Mouse (Mus musculus): ENCODE measurements at regions not wholly inside any gene's neighbourhood (a gene's known extent, or its start where the extent isn't known, plus 50 kb on each side); places are given as distances from the start of the nearest gene placed in this dataset.

GRCm38 (mm10) chr9:116281654-116282053, 106.5 kb upstream of the Tgfbr2 start:
- Histone ChIP-seq H3K36me3 (ENCODE audit: control insufficient read depth, insufficient read depth, low read length) (no peaks in the 10 kb centered on the region), H3K27me3 (ENCODE audit: control insufficient read depth, insufficient read depth, low read length) (no peaks in the 10 kb centered on the region), H3K27ac (ENCODE audit: insufficient read depth, low read length) (no peak overlapping the region), H3K4me3 (ENCODE audit: extremely low read depth, insufficient read depth, insufficient read length) (no peak overlapping the region), H3K4me1 (ENCODE audit: control insufficient read depth, insufficient read depth, insufficient read length) (no peaks in the 10 kb centered on the region; the same call in 1 of the 2 replicates)
- no peak for DNase-seq (ENCODE audit: low read depth in 1 of 2, low spot score in 2 of 2)
- no peak for TF ChIP-seq POLR2A (IDR thresholded peaks at IDR 0.05; ENCODE audit: low read depth, low read length)
- TF ChIP-seq CTCF (IDR thresholded peaks at IDR 0.05; ENCODE audit: extremely low read depth, insufficient read depth, insufficient read length, insufficient replicate concordance): no peak

GRCm38 (mm10) chr9:116280146-116280545, 105.0 kb upstream of the Tgfbr2 start:
- TF ChIP-seq POLR2A (IDR thresholded peaks at IDR 0.05; ENCODE audit: low read depth, low read length) (no peak), CTCF (IDR thresholded peaks at IDR 0.05; ENCODE audit: extremely low read depth, insufficient read depth, insufficient read length, insufficient replicate concordance) (no peak)
- Histone ChIP-seq H3K4me1 (ENCODE audit: control insufficient read depth, insufficient read depth, insufficient read length) (no peaks in the 10 kb centered on the region; the same call in 1 of the 2 replicates), H3K27ac (ENCODE audit: insufficient read depth, low read length) (no peak overlapping the region), H3K36me3 (ENCODE audit: control insufficient read depth, insufficient read depth, low read length) (no peaks in the 10 kb centered on the region), H3K27me3 (ENCODE audit: control insufficient read depth, insufficient read depth, low read length) (no peaks in the 10 kb centered on the region), H3K4me3 (ENCODE audit: extremely low read depth, insufficient read depth, insufficient read length) (no peak overlapping the region)
- 88% methylated on average over 5 of the region's 5 CpGs for WGBS
- DNase-seq (ENCODE audit: low read depth in 1 of 2, low spot score in 2 of 2): no peak

DNA sequence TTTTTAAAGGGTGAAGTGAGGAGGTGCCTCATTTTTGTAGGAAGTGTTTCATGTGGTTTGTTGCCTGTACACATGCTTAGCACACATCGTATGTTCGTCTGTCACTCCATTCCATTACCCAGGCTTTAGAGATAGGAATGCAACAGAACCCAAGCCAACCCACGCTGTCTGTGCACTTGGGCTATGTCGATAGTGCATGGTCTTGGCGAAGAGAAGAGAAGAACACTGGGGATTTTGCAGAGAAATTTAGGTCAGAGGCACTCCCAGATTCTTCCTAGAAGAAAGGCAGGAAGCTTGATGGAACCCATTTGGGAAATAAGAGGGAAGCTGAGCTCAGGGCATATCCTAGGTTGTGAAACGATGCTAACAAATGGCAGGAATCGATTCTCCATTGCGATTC, 103.7 kb upstream of the Tgfbr2 start:
- Histone ChIP-seq H3K4me3 (ENCODE audit: extremely low read depth, insufficient read depth, insufficient read length) (no peak overlapping the region), H3K27ac (ENCODE audit: insufficient read depth, low read length) (no peak overlapping the region), H3K36me3 (ENCODE audit: control insufficient read depth, insufficient read depth, low read length) (no peaks in the 10 kb centered on the region), H3K4me1 (ENCODE audit: control insufficient read depth, insufficient read depth, insufficient read length) (no peaks in the 10 kb centered on the region; the same call in 1 of the 2 replicates), H3K27me3 (ENCODE audit: control insufficient read depth, insufficient read depth, low read length) (no peaks in the 10 kb centered on the region)
- TF ChIP-seq CTCF (IDR thresholded peaks at IDR 0.05; ENCODE audit: extremely low read depth, insufficient read depth, insufficient read length, insufficient replicate concordance) (no peak), POLR2A (IDR thresholded peaks at IDR 0.05; ENCODE audit: low read depth, low read length) (no peak)
- 84% methylated on average over 8 of the region's 8 CpGs for WGBS
- no peak for DNase-seq (ENCODE audit: low read depth in 1 of 2, low spot score in 2 of 2)

DNA sequence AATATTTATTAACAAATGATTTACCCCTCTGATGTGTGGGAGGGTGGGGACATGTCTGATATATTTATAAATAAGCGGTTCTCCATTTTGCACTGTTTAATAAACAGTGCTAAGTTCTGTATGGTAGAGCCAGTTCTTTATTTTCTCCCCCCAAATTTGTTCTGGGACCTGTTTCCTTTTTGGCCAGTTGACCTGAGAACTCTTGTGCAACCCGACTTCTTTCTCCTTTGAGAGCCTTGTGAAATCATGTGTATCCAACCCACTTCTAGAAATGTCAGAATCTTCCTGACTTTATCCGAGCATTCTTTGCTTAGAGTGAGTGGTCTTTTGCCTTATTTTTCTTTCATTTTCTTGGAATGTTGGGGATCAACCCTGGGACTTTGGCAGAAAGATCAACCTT, 102.6 kb upstream of the Tgfbr2 start:
- Histone ChIP-seq H3K27ac (ENCODE audit: insufficient read depth, low read length) (no peak overlapping the region), H3K4me3 (ENCODE audit: extremely low read depth, insufficient read depth, insufficient read length) (no peak overlapping the region), H3K4me1 (ENCODE audit: control insufficient read depth, insufficient read depth, insufficient read length) (no peaks in the 10 kb centered on the region), H3K27me3 (ENCODE audit: control insufficient read depth, insufficient read depth, low read length) (no peaks in the 10 kb centered on the region), H3K36me3 (ENCODE audit: control insufficient read depth, insufficient read depth, low read length) (no peaks in the 10 kb centered on the region)
- TF ChIP-seq CTCF (IDR thresholded peaks at IDR 0.05; ENCODE audit: extremely low read depth, insufficient read depth, insufficient read length, insufficient replicate concordance): no peak
- no peak for TF ChIP-seq POLR2A (IDR thresholded peaks at IDR 0.05; ENCODE audit: low read depth, low read length)
- WGBS: 67% methylated on average over 3 of the region's 3 CpGs
- no peak for DNase-seq (ENCODE audit: low read depth in 1 of 2, low spot score in 2 of 2)

GRCm38 (mm10) chr9:116276141-116276540, 101.0 kb upstream of the Tgfbr2 start:
- Histone ChIP-seq H3K27ac (ENCODE audit: insufficient read depth, low read length) (no peak overlapping the region), H3K4me3 (ENCODE audit: extremely low read depth, insufficient read depth, insufficient read length) (no peak overlapping the region), H3K36me3 (ENCODE audit: control insufficient read depth, insufficient read depth, low read length) (no peaks in the 10 kb centered on the region), H3K27me3 (ENCODE audit: control insufficient read depth, insufficient read depth, low read length) (no peaks in the 10 kb centered on the region), H3K4me1 (ENCODE audit: control insufficient read depth, insufficient read depth, insufficient read length) (no peaks in the 10 kb centered on the region)
- no peak for TF ChIP-seq CTCF (IDR thresholded peaks at IDR 0.05; ENCODE audit: extremely low read depth, insufficient read depth, insufficient read length, insufficient replicate concordance)
- TF ChIP-seq POLR2A (IDR thresholded peaks at IDR 0.05; ENCODE audit: low read depth, low read length): no peak
- WGBS: 82% methylated on average over 2 of the region's 2 CpGs
- DNase-seq (ENCODE audit: low read depth in 1 of 2, low spot score in 2 of 2): no peak

- no peak overlapping the region for H3K27ac ChIP-seq (ENCODE audit: insufficient read depth, low read length)
- TF ChIP-seq POLR2A (IDR thresholded peaks at IDR 0.05; ENCODE audit: low read depth, low read length): no peak
- no peak for TF ChIP-seq CTCF (IDR thresholded peaks at IDR 0.05; ENCODE audit: extremely low read depth, insufficient read depth, insufficient read length, insufficient replicate concordance)
- DNase-seq (ENCODE audit: low read depth in 1 of 2, low spot score in 2 of 2): no peak
- H3K4me3 ChIP-seq (ENCODE audit: extremely low read depth, insufficient read depth, insufficient read length): no peak overlapping the region
- WGBS: 87% methylated on average over 2 of the region's 2 CpGs
- no peaks in the 10 kb centered on the region for H3K36me3 ChIP-seq (ENCODE audit: control insufficient read depth, insufficient read depth, low read length)
- H3K4me1 ChIP-seq (ENCODE audit: control insufficient read depth, insufficient read depth, insufficient read length): peaks cover 7% of the 10 kb centered on the region; the same call in 1 of the 2 replicates
- H3K27me3 ChIP-seq (ENCODE audit: control insufficient read depth, insufficient read depth, low read length): no peaks in the 10 kb centered on the region
These were observed 97.3 kb upstream of the Tgfbr2 start for GRCm38 (mm10) chr9:116272446-116272845.

- no peak for TF ChIP-seq POLR2A (IDR thresholded peaks at IDR 0.05; ENCODE audit: low read depth, low read length)
- no peak for TF ChIP-seq CTCF (IDR thresholded peaks at IDR 0.05; ENCODE audit: extremely low read depth, insufficient read depth, insufficient read length, insufficient replicate concordance)
- Histone ChIP-seq H3K36me3 (ENCODE audit: control insufficient read depth, insufficient read depth, low read length) (no peaks in the 10 kb centered on the region), H3K27me3 (ENCODE audit: control insufficient read depth, insufficient read depth, low read length) (no peaks in the 10 kb centered on the region), H3K4me1 (ENCODE audit: control insufficient read depth, insufficient read depth, insufficient read length) (peaks cover 10% of the 10 kb centered on the region; the same call in 1 of the 2 replicates), H3K27ac (ENCODE audit: insufficient read depth, low read length) (no peak overlapping the region), H3K4me3 (ENCODE audit: extremely low read depth, insufficient read depth, insufficient read length) (no peak overlapping the region)
- peak in 1 of 2 experiments; percentile 36 for DNase-seq (ENCODE audit: low read depth in 1 of 2, low spot score in 2 of 2)
- 18% methylated on average over 6 of the region's 6 CpGs for WGBS
These were observed 95.3 kb upstream of the Tgfbr2 start for GRCm38 (mm10) chr9:116270417-116270828.

All from spleen, adult 2 months (tissue).